Mouse (Mus musculus) cerebellum, postnatal 36 days (tissue): ENCODE results near the gene Zbtb44.
"Not testable (repeated sequence)": the region's sequence is repeated elsewhere in the genome, so short reads cannot be mapped to it uniquely, and the experiment has no call there.

Source experiments
- DNase-seq, 2 experiments: peaks; one replicate each; pipeline ENCODE4 v3.0.0; 2021 to 2022; ENCODE audit warnings: mixed read lengths in 2 of 2

The Zbtb44 gene

DNA sequence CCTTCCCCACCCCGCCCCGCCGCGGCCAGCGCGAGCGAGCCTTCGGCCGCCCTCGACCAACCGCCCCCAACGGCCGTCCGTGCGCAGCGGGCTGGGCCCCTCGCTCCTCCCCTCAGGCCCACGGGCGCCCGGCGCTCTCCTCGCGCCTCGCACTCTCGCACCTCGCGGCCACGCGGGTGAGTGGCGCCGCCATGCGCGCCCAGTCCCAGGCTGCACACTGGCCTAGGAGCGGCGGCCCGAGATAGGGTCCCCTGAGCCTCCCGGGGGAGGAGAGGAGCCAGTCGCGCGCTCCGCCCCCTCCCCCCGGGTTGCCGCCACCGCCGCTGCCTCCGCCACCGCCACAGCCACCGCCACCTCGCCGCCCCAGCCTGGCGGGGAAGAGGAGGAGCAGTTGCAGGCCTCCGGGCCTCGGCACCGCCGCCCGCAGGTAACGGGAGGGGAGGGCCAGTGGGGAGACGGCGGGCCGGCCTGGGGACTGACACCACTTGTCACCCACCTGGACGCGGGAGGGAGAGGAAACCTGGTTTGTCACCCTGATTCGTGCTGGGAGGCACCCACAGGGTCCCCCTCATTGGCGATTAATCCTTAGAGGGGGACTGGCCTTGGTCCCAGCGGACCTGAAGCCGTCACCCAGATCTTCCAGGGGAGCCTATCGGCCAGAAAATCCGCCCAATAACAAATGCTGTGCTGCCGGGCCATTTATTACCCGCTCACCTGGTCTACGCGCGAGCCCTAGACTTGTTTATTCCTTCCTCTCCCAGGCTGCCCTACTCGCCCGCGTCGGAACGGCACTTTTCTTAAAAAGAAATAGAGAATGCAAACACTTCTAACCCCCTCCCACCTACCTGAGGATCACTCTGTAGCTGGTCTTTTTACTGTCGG, at the start of gene Zbtb44:
Zbtb44 (plus strand) TSS at position 113 of the 882 bp plus-strand sequence.
- peak; percentile 68 to 69 for DNase-seq

DNA sequence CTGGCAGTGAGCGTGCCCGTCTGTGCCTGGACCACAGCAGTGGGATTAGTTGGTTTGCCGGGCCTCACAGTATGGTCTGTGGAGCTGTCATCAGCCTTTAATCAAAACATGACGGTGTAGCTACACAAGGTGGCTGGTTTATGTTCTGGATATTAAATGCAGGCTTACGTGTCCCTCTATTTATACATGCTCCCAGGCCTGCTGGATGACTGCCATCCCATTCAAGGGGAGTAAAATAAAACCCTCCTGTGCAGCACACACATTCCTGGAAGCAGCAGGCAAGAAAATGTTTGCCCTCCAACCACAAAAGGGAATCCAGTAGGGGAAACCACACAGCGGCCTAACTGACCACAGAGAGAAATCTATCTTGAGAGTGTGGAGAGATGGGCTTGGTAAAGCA, 44.7 kb upstream of the Zbtb44 start:
- no peak for DNase-seq

DNA sequence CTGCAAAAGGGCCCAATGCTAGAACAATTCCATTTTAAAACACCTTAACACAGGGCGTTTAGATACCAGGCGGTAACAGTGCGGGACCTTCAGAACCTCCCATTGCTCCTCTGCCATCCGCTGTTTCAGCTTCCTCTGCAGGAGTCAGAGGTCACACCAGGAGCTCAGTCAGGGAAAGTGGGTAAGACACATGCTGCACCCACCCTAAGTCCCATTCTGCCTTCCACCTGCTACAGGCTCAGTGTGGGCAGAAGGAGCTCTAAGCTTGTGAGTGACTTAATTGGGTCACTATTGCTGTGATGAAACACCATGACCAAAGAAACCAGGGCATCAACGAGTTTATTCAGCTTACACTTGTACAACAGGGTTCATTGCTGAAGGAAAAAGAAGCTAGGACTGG, 37.3 kb upstream of the Zbtb44 start:
- no peak for DNase-seq

DNA sequence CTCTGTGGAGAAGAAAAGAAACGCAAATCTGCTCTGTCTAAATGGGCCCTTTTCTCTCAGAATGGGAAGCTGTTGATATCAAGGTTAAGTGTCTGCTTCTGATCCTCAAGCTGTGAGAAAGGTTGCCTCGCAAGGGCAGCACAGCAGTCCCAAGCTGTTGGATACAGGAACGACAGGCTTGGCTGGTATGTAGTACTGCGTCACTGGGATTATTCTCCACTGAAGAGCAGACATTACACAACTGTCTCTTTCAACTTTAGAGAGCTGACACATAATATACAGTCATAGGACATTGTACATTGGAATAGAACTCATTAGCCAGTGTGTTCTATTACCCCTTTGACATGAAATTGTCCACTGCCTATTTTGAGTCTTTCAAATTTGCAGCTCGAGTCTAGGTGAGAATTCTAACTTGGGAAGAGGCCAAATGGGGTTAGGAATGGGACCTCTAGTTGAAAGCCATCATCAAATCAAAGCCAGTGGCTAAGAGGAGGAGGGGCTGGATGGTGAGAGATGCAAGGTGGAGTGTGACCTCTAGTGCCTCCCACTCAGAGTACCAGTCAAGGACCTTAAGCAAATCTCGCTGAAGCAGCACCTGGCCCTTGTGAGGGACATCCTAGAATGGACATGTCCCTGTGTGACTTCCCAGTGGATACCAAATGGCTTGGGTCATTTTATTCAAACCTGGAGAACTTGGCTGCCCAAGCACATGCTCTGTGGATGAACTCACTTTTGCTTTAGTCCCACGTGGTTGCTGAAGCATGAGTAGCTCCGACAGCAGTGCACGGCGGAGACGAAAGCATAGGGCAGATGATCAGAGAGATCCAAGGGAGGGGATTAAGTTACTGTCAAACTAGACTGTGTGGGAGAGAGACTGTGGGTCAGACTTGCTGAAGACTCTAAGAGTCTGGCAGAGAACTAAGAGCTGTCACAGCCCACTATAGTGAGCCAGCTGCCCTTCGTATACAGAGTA, 33.6 kb upstream of the Zbtb44 start:
- DNase-seq = no peak

DNA sequence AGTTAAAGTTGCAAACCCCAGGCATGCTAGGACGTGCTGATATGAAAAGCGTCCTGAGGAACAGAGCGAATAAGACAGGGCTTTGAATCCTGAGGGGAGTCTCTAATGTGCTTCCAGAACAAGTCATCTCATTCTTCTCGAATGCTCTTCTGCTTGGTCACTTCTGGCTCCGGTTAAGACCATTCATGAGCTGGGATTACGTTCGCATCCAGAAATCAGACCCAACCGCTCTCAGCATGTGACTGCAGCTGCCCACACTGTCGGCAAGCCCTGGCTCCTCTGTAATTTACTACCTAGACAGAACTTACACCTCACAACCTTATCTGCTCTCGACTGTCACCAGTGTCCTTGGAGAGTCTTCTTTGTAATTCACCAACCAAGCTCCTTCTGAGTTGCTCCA, 29.8 kb upstream of the Zbtb44 start:
- no peak for DNase-seq

DNA sequence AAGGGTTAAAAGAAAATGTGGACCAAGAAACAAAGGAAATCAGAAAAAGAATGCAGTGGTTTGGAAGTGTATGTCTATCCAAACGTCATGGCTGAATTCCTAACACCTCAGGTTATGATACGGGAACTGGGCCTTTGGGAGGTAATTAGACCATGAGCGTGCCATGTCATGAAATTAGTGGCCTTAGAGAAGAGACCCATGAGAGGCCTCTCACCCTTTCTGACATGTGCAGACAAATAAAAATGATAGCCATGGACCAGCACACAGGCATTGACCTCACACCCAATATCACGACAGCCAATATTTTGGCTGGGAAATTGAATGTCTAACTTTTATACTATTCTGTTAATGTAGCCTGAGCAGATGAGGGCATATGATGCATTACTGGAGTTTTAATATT, 27.9 kb upstream of the Zbtb44 start:
- no peak for DNase-seq

DNA sequence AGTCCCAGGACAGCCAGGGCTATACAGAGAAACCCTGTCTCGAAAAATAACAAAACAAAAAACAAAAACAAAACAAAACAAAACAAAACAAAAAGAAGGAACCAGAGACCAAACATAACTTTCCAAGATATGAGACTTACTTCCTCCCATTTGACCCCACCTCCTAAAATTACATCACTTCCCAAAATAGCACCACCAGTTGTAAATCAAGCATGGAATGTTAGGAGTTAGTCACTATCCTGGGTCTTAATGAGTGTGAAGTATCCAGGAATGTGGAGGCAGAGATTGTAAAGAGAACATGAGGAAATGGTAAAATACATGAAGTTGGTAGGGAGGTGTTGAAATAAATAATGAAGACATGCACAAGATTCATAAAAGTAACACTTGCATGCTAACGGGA, 21.1 kb upstream of the Zbtb44 start:
- no peak for DNase-seq

DNA sequence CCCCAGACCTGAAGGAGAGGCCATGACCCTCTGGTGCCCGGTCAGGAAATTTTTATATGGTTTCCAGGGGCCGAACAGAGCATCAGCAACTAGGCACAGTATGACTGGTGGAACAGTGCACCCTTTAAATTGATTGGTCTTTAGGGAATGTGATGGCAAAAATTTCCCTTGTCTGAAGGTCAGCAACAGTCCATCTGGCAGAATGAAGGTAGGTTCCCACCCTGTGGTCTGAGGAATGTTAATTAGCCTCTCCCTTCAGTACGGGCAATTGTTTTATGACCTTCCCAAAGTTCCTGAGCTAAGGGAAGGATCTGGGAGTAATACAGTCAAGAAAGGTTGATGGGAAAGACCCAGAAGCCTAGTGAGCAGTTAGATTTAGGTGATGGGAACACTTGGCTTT, 20.4 kb upstream of the Zbtb44 start:
- DNase-seq = no peak

DNA sequence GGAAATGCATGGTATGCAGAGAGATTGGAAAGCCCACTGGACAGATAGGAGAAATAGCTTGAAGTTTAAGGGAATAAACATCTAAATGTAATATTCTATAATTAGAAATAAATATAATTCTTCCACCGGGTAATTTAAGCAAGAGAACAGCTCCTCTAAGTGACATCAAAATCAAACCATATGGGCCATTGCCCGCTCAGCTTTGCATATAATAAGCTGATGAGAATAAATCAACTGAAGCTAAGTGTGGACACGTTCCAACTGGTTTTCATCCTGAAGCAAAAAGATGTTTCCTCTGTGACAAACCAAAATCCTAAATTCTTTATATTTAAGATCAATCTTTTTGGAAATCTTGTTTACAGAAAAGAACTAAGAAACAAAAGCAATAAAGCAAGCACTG, 19.7 kb upstream of the Zbtb44 start:
- DNase-seq = no peak

DNA sequence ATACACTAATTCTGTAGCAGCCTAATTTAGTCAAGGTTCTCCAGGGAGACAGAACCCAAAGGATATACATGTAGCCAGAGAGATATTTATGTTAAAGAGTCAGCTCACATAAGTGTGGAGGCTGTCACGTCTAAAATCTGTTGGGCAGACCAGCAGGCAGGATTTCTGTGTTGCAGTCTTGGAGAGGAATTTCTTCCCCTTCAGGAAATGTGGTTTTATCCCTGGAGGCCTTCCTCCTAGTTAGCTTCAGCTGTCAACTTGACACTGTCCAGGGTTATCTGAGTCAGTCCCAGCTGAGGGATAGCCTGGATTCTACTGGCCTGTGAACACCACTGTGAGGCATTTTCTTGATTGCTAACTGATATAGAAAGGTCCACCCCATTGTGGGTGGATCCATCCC, 18.9 kb upstream of the Zbtb44 start:
- no peak for DNase-seq

DNA sequence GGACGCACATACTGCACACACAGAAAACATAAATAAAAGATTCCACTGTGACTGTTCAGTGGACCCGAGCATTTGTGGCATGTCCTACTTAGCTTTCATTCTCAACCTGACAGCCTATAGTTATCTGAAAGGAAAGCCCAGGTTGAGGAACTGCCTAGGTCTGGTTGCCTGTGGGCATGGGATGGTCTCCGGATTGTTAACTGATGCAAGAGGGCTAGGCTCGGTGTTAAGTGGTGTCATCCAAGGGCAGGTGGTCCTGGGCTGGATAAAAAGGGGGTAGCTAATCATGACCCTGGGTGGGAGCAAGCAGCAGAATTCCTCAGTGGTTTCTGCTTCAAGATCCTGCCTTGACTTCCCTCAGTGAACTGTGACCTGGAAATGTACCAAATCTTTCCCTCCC, 17.8 kb upstream of the Zbtb44 start:
- DNase-seq = no peak

DNA sequence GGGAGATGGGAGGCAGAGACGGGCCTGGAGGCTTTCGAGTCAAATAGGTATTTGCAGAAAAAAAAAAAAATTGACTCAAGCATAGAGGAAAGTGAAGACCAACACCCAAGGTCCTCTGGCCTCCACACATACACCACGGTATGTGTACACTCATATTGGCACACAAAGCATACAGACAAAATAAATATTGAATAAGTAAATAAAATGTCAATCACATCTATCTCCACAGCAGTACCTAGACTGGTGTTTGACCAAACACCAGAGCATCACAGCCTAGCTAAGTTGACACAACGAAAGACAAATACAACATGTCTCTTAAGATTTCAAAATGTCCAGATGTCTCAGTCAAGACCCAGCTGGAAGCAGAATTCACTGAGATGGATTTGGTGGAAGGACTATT, 17.0 kb upstream of the Zbtb44 start:
- DNase-seq = no peak

DNA sequence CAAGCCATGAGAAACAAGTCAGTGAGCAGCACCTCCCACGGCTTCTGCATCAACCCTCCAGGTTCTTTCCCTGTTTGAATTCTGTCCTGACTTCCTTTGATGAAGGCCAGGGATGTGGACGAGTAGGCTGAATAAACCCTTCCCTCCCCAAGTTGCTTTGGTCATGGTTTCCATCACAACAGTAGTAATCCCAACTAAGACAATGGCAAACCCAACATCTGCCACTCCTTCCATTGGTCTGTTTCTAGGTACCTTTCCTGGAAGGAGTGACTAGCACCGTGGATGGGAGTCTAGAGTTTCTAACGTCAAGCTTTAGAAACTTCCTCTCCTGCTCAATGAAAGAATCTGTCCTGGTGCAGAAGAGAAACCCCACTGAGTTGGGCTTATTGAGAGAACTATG, 12.8 kb upstream of the Zbtb44 start:
- DNase-seq = no peak

DNA sequence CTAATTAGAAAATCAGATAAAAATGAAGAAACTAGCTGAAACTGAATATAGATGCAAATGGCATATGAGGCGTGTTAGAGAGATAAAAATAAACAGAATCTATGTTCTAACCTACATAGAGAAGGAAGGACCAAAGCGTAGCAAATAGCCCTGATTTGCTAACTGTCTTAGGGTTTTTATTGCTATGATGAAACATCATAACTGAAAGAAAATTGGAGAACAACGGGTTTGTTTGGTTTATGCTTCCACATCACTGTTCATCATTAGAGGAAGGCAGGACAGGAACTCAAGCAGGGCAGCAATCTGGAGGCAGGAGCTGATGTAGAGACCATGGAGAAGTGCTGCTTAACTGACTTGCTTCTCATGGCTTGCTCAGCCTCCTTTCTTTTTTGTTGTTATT, 12.3 kb upstream of the Zbtb44 start:
- no peak for DNase-seq

DNA sequence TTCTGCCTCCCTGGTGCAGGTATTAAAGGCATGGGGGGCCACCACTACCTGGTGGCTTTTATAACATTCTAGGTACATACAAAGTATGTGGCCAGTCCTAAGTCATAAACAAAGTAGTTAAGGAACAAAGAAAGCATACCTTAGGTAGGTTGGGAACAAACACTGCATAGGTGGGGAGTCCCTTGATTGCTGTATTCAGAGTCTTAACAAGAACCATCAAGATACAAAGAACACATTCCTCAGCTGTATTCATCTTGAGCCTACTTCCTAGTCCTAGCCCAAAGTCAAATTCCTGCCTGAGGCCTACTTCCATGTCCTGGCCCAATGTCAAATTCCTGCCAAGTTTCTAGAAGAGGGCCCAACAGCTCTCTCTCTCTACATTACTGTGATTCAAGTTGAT, 11.7 kb upstream of the Zbtb44 start:
- DNase-seq = no peak

DNA sequence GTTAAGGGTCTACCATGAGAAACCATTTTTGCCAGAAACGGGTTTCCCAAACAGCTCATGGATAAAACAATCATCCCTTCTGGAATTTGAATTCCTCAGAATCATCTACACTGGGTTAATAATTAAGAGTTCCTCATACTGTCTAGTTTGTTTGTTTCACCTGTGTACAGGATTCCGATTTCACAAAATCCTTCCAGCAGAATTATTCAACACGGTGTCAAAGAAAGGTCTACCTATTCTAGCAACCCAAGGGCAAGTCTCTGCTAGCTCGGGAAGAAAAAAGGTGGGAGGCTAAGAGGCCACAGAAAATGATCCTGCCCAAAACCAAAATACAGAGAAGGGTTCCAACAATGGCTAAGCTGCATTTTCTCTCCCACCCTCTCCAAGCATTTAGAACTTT, 2.2 kb upstream of the Zbtb44 start:
- DNase-seq = no peak

DNA sequence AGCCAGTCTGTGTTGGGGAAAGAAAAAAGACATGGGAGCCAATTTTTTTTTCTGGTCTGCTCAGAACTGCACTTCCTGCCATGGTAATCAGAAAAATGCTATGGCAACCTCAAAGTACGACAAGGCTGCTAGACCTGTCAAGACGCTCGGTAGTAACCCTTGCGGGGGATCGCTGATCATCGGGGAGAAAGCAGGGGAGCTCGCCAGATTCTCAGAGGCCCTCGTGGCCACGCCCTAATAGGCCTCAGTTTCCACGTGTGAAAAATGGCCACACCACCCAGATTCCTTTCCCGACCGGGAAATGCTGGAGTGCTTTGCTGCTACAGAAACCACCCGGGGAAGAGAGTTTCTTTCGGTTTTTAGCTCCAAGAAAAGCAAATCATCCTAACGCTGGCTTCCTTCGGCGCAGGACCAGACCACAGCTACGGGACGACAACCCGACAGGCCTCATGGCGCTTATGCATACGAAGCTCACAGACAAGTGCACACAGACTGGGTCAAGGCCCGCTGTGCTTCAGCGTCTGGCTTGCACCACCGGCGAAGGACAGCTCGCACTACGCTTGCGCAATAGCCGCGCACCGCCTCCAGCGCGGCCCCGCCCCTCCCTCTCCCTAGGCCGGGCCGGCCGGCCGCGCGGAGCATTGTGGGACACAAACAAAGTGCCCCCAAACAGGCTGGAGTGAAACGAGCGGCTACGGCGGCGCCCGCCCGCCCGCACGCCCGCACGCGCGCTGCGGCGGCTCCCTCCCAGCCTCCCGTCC, 513 bp upstream of the Zbtb44 start:
- peak; percentile 97 to 98 for DNase-seq

DNA sequence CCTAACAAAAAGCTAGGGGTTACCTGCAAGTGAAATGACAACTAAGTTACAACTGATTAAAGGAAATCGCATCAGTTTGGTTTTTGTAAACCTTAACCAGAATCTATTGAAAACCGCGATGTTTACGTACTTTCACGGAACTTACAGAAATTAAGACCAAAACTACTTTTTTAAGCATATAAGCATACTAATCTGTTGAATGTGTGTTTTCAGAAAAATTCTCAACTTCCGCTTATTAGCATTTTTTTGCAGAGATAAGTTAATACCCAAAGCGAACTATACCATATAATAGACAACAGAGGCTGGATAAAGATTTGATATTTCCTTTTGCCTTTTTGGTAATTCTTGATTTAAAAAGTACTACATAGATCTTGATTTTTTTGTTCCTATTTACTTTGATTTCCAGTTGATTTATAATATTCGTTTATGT, 985 bp downstream of the Zbtb44 start:
- no peak for DNase-seq

DNA sequence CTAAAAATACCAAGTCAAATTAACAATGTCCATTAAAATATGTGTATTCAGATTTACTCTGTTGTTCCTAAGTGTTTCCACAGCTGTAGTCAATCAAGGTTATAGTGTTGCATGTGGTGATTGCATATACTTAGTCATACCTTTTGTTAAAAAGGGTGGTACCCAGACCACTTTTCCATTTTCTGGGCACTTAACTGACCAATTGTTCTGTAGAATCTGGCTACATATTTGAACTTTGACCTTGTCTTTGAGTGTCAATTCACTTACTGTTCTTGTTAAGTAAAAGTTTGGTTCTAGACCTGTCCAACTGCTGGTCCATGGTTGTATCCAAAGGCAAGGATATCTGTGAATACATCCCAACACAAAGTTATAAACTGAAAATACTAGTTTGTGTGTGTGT, 2.1 kb downstream of the Zbtb44 start:
- no peak for DNase-seq

DNA sequence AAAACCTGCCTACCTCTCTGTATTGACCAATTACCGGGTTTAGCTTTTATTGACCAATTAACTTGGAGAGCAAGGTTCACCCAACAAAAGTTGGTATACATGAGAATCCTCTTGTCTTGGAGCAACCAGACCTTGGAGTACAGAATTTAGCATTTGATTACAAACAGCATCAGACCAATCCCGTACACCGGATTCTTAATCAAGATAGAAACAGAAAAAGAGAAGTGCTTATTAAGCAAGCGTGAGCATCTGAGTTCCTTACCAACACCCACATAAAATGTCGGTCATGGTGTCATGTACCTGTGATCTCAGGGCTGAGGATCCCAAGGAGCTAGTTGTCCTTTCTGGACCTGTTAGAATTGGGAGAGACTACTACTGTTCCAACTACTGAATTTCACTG, 19.8 kb downstream of the Zbtb44 start:
- no peak for DNase-seq

DNA sequence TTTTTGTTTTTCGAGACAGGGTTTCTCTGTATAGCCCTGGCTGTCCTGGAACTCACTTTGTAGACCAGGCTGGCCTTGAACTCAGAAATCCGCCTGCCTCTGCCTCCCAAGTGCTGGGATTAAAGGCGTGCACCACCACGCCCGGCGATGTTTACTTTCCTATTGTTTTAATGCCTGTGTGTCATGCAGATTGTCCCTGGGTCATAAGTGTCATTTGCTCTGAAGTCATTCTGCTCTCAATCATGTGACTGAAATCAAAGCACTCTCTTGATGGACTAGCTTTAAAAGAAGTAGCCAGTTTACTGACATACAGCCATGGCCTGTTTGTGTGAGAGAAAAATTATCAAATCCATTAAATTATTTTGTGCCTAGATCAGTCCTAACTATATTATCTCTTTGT, 21.1 kb downstream of the Zbtb44 start:
- DNase-seq = not testable (repeated sequence)

DNA sequence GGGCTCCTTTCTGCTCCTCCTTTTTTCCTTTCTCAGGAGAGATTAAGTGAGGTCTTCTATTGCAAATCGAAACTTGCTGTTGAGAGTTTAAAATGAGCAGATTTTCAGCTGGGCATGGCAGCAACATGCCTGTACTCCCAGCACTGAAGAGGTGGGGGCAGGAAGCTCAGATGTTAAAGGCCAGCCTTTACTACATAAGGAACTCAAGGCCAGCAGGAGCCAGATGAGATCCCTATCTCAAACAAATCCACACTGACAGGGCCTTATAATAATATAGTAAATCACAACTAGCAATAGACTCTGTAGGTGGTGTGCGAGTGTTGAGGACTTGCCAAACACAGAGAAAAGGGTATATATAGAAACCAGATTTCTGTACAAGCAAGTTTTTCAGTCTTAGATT, 28.3 kb downstream of the Zbtb44 start:
- DNase-seq = no peak

DNA sequence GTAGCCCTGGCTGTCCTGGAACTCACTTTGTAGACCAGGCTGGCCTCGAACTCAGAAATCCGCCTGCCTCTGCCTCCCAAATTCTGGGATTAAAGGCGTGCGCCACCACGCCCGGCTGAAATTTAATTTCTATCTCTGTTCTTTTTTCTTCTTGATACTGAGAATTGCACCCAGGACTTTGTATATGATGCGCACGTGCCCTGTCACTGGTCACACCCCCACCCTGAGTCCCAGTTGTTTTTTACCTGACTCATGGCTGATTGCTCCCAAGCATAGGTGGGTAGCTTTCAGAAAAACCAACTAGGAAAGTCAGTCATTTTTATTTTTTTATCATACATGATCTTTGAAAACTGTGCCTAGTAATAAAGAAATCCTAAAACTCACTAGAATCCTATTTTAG, 40.3 kb downstream of the Zbtb44 start:
- no peak for DNase-seq
